Mouse (Mus musculus): ENCODE data around the gene Olfr11. TPM values are rescaled to one million over a fixed set of nuclear protein-coding genes. Genes with fewer than 3 reads are reported as not detected.

The Olfr11 gene
- polyA plus RNA-seq (2017; shearing (Covaris generic)): not detected

GRCm38 (mm10) chr13:21642418-21642817 is at the start of gene Olfr11:
Olfr11 (minus strand) TSS chr13:21642518.

GRCm38 (mm10) chr13:21677305-21677704 is 35.0 kb upstream of the Olfr11 start, which contains the start of gene Olfr1360:
Olfr1360 (minus strand) TSS chr13:21677405.

GRCm38 (mm10) chr13:21663286-21663685 is 21.0 kb upstream of the Olfr11 start, which contains the start of gene Olfr1361:
Olfr1361 (minus strand) TSS chr13:21663386.

GRCm38 (mm10) chr13:21613922-21614321 is 28.4 kb downstream of the Olfr11 start, which contains the start of gene Olfr1362:
Olfr1362 (minus strand) TSS chr13:21614022.

Other genes starting within 250 kb of the Olfr11 start
- 36.5 TPM for gene Zkscan3, start 239.8 kb downstream of the Olfr11 start, polyA plus RNA-seq (2017; shearing (Covaris generic))
- 0.39 TPM for gene Pgbd1, start 201.5 kb downstream of the Olfr11 start, polyA plus RNA-seq (2017; shearing (Covaris generic))
- 7.8 TPM for gene Zscan26, start 188.8 kb downstream of the Olfr11 start, polyA plus RNA-seq (2017; shearing (Covaris generic))
- gene Nkapl, start 174.0 kb downstream of the Olfr11 start, polyA plus RNA-seq (2017; shearing (Covaris generic)): not detected
- not detected for gene Zkscan4, start 163.6 kb downstream of the Olfr11 start, polyA plus RNA-seq (2017; shearing (Covaris generic))
- not detected for gene Gm10065, start 163.1 kb downstream of the Olfr11 start, polyA plus RNA-seq (2017; shearing (Covaris generic))
- 0.21 TPM for gene AK157302, start 147.3 kb downstream of the Olfr11 start, polyA plus RNA-seq (2017; shearing (Covaris generic))
- gene Gm11273, start 141.1 kb downstream of the Olfr11 start, polyA plus RNA-seq (2017; shearing (Covaris generic)): 11.8 TPM
- gene Zkscan8, start 111.4 kb downstream of the Olfr11 start, polyA plus RNA-seq (2017; shearing (Covaris generic)): 2.6 TPM
- not detected for gene Olfr1366, start 99.7 kb downstream of the Olfr11 start, polyA plus RNA-seq (2017; shearing (Covaris generic))
- gene Olfr1535, start 82.6 kb downstream of the Olfr11 start, polyA plus RNA-seq (2017; shearing (Covaris generic)): 0.35 TPM
- gene Olfr1364, start 60.8 kb downstream of the Olfr11 start, polyA plus RNA-seq (2017; shearing (Covaris generic)): not detected
- gene Olfr1362, start 28.5 kb downstream of the Olfr11 start, polyA plus RNA-seq (2017; shearing (Covaris generic)): not detected
- not detected for gene Olfr1361, start 20.9 kb upstream of the Olfr11 start, polyA plus RNA-seq (2017; shearing (Covaris generic))
- gene Olfr1360, start 34.9 kb upstream of the Olfr11 start, polyA plus RNA-seq (2017; shearing (Covaris generic)): 0.26 TPM
- not detected for gene Olfr1359, start 55.6 kb upstream of the Olfr11 start, polyA plus RNA-seq (2017; shearing (Covaris generic))
- gene Hist1h2bl, start 73.6 kb upstream of the Olfr11 start, polyA plus RNA-seq (2017; shearing (Covaris generic)): not detected
- gene Hist1h2ai, start 73.9 kb upstream of the Olfr11 start, polyA plus RNA-seq (2017; shearing (Covaris generic)): not detected
- 3.6 TPM for gene Hist1h3h, start 75.1 kb upstream of the Olfr11 start, polyA plus RNA-seq (2017; shearing (Covaris generic))
- not detected for gene Hist1h2bm, start 79.5 kb upstream of the Olfr11 start, polyA plus RNA-seq (2017; shearing (Covaris generic))
- 0.93 TPM for gene Hist1h4j, start 92.5 kb upstream of the Olfr11 start, polyA plus RNA-seq (2017; shearing (Covaris generic))
- gene Hist1h4k, start 108.0 kb upstream of the Olfr11 start, polyA plus RNA-seq (2017; shearing (Covaris generic)): 15.4 TPM
- not detected for gene Hist1h2ak, start 111.3 kb upstream of the Olfr11 start, polyA plus RNA-seq (2017; shearing (Covaris generic))
- not detected for gene Hist1h2bn, start 111.6 kb upstream of the Olfr11 start, polyA plus RNA-seq (2017; shearing (Covaris generic))
- gene Hist1h1b, start 138.1 kb upstream of the Olfr11 start, polyA plus RNA-seq (2017; shearing (Covaris generic)): not detected
- gene Hist1h3i, start 140.9 kb upstream of the Olfr11 start, polyA plus RNA-seq (2017; shearing (Covaris generic)): not detected
- gene Hist1h2an, start 144.7 kb upstream of the Olfr11 start, polyA plus RNA-seq (2017; shearing (Covaris generic)): not detected
- not detected for gene Hist1h2bp, start 144.9 kb upstream of the Olfr11 start, polyA plus RNA-seq (2017; shearing (Covaris generic))
- 4.2 TPM for gene Hist1h2bq, start 167.7 kb upstream of the Olfr11 start, polyA plus RNA-seq (2017; shearing (Covaris generic))
- gene Hist1h2ao, start 167.9 kb upstream of the Olfr11 start, polyA plus RNA-seq (2017; shearing (Covaris generic)): not detected
- not detected for gene Hist1h4m, start 169.2 kb upstream of the Olfr11 start, polyA plus RNA-seq (2017; shearing (Covaris generic))
- 20.0 TPM for gene Hist1h4n, start 189.7 kb upstream of the Olfr11 start, polyA plus RNA-seq (2017; shearing (Covaris generic))
- gene Hist1h2ap, start 191.0 kb upstream of the Olfr11 start, polyA plus RNA-seq (2017; shearing (Covaris generic)): 30.1 TPM
- gene Hist1h2br, start 191.2 kb upstream of the Olfr11 start, polyA plus RNA-seq (2017; shearing (Covaris generic)): 4.6 TPM

Data from effector memory CD4-positive, alpha-beta T cell, adult 7 months (primary cell).